Mouse (Mus musculus): ENCODE results near the gene BC048562. TPM values are rescaled to one million over a fixed set of nuclear protein-coding genes. Genes with fewer than 3 reads are reported as not detected.

The BC048562 gene
- polyA plus RNA-seq, 1 experiment from 2014 or later, result not detected

GRCm38 (mm10) chr9:108462192-108462591 lies 25.9 kb downstream of the BC048562 start:
- no peak for ATAC-seq (ENCODE audit: low FRiP score, low read depth)
- Histone ChIP-seq H3K9me3 (no peaks in the 10 kb centered on the region), H3K27me3 (replicated peaks) (no peaks in the 10 kb centered on the region), H3K36me3 (peaks cover 41% of the 10 kb centered on the region), H3K27ac (no peak overlapping the region), H3K4me3 (no peak overlapping the region), H3K4me1 (peaks cover 13% of the 10 kb centered on the region), H3K9ac (no peak overlapping the region), H3K4me2 (replicated peaks) (no peak overlapping the region; the same call in 1 of the 2 replicates)
- 95% methylated on average over 10 of the region's 10 CpGs for WGBS

GRCm38 (mm10) chr9:108463713-108464112 lies 27.4 kb downstream of the BC048562 start:
- 96% methylated on average over 9 of the region's 9 CpGs for WGBS
- Histone ChIP-seq H3K4me2 (replicated peaks) (no peak overlapping the region), H3K4me3 (no peak overlapping the region), H3K27ac (no peak overlapping the region), H3K9ac (no peak overlapping the region), H3K27me3 (replicated peaks) (no peaks in the 10 kb centered on the region), H3K4me1 (peaks cover 13% of the 10 kb centered on the region), H3K36me3 (peaks cover 44% of the 10 kb centered on the region), H3K9me3 (no peaks in the 10 kb centered on the region)
- ATAC-seq (ENCODE audit: low FRiP score, low read depth), result no peak

- H3K27ac ChIP-seq, result no peak overlapping the region
- no peak overlapping the region for H3K9ac ChIP-seq
- H3K4me1 ChIP-seq, result peaks cover 7% of the 10 kb centered on the region
- H3K9me3 ChIP-seq, result no peaks in the 10 kb centered on the region
- no peak overlapping the region for H3K4me3 ChIP-seq
- H3K36me3 ChIP-seq, result peaks cover 44% of the 10 kb centered on the region
- WGBS, result 95% methylated on average over 2 of the region's 2 CpGs
- ATAC-seq (ENCODE audit: low FRiP score, low read depth), result no peak
- no peak overlapping the region for H3K4me2 ChIP-seq (replicated peaks)
- no peaks in the 10 kb centered on the region for H3K27me3 ChIP-seq (replicated peaks)
Measured at GRCm38 (mm10) chr9:108466219-108466618, 29.9 kb downstream of the BC048562 start.

- Histone ChIP-seq H3K4me1 (no peaks in the 10 kb centered on the region), H3K27ac (no peak overlapping the region), H3K4me3 (no peak overlapping the region), H3K27me3 (replicated peaks) (no peaks in the 10 kb centered on the region), H3K36me3 (peaks cover 26% of the 10 kb centered on the region), H3K9me3 (no peaks in the 10 kb centered on the region), H3K4me2 (replicated peaks) (no peak overlapping the region), H3K9ac (no peak overlapping the region)
- 80% methylated on average over 5 of the region's 5 CpGs for WGBS
- no peak for ATAC-seq (ENCODE audit: low FRiP score, low read depth)
Measured at GRCm38 (mm10) chr9:108469430-108469829, 33.1 kb downstream of the BC048562 start.

GRCm38 (mm10) chr9:108469845-108470244 lies 33.6 kb downstream of the BC048562 start:
- 67% methylated on average over 4 of the region's 4 CpGs for WGBS
- no peaks in the 10 kb centered on the region for H3K4me1 ChIP-seq
- H3K4me2 ChIP-seq (replicated peaks), result no peak overlapping the region
- no peak overlapping the region for H3K27ac ChIP-seq
- no peak for ATAC-seq (ENCODE audit: low FRiP score, low read depth)
- H3K9ac ChIP-seq, result no peak overlapping the region
- peaks cover 22% of the 10 kb centered on the region for H3K36me3 ChIP-seq
- no peaks in the 10 kb centered on the region for H3K9me3 ChIP-seq
- H3K27me3 ChIP-seq (replicated peaks), result no peaks in the 10 kb centered on the region
- H3K4me3 ChIP-seq, result no peak overlapping the region

- Histone ChIP-seq H3K27me3 (replicated peaks) (no peaks in the 10 kb centered on the region), H3K4me1 (peaks cover 10% of the 10 kb centered on the region), H3K4me3 (no peak overlapping the region), H3K9me3 (no peaks in the 10 kb centered on the region), H3K4me2 (replicated peaks) (no peak overlapping the region), H3K9ac (no peak overlapping the region), H3K27ac (no peak overlapping the region), H3K36me3 (no peaks in the 10 kb centered on the region)
- 73% methylated on average over 1 of the region's 1 CpGs for WGBS
- no peak for ATAC-seq (ENCODE audit: low FRiP score, low read depth)
Measured at GRCm38 (mm10) chr9:108474528-108474927, 38.2 kb downstream of the BC048562 start.

GRCm38 (mm10) chr9:108478638-108479156 lies 42.4 kb downstream of the BC048562 start:
- peak overlapping the region; percentile 63 for H3K4me2 ChIP-seq (replicated peaks)
- peak overlapping the region; percentile 45 for H3K9ac ChIP-seq
- no peaks in the 10 kb centered on the region for H3K27me3 ChIP-seq (replicated peaks)
- ATAC-seq (ENCODE audit: low FRiP score, low read depth), result peak; percentile 64
- peak overlapping the region; percentile 29 for H3K4me3 ChIP-seq
- WGBS, result under 1% methylated on average over 20 of the region's 20 CpGs
- H3K27ac ChIP-seq, result no peak overlapping the region
- H3K36me3 ChIP-seq, result peaks cover 10% of the 10 kb centered on the region; the same call in 1 of the 2 replicates
- H3K9me3 ChIP-seq, result no peaks in the 10 kb centered on the region
- H3K4me1 ChIP-seq, result peaks cover 16% of the 10 kb centered on the region

GRCm38 (mm10) chr9:108479241-108479640 lies 43.0 kb downstream of the BC048562 start:
- H3K4me2 ChIP-seq (replicated peaks), result peak overlapping the region; percentile 63
- peaks cover 15% of the 10 kb centered on the region for H3K36me3 ChIP-seq
- peak; percentile 13; the same call in 1 of the 2 replicates for ATAC-seq (ENCODE audit: low FRiP score, low read depth)
- H3K27me3 ChIP-seq (replicated peaks), result no peaks in the 10 kb centered on the region
- no peak overlapping the region for H3K27ac ChIP-seq
- no peaks in the 10 kb centered on the region for H3K9me3 ChIP-seq
- H3K4me3 ChIP-seq, result no peak overlapping the region
- H3K9ac ChIP-seq, result no peak overlapping the region
- WGBS, result 35% methylated on average over 11 of the region's 11 CpGs
- peaks cover 16% of the 10 kb centered on the region for H3K4me1 ChIP-seq

GRCm38 (mm10) chr9:108479721-108480351 lies 43.6 kb downstream of the BC048562 start, which contains the start of gene Lamb2:
Gene Lamb2, plus strand, starts transcription at chr9:108479736.
- WGBS, result 8% methylated on average over 10 of the region's 10 CpGs
- Histone ChIP-seq H3K27ac (no peak within 1 kb of the TSS), H3K4me1 (peaks cover 16% of the 10 kb centered on the region), H3K9me3 (no peaks in the 10 kb centered on the region), H3K4me3 (peak within 1 kb of the TSS; percentile 38), H3K27me3 (replicated peaks) (no peaks in the 10 kb centered on the region), H3K4me2 (replicated peaks) (peak within 1 kb of the TSS; percentile 63), H3K36me3 (peaks cover 18% of the 10 kb centered on the region), H3K9ac (peak within 1 kb of the TSS; percentile 54)
- peak; percentile 52 for ATAC-seq (ENCODE audit: low FRiP score, low read depth)

- Histone ChIP-seq H3K9me3 (no peaks in the 10 kb centered on the region), H3K4me3 (no peak overlapping the region), H3K9ac (no peak overlapping the region), H3K4me2 (replicated peaks) (peak overlapping the region; percentile 63), H3K27me3 (replicated peaks) (no peaks in the 10 kb centered on the region), H3K27ac (no peak overlapping the region), H3K36me3 (peaks cover 28% of the 10 kb centered on the region), H3K4me1 (peaks cover 16% of the 10 kb centered on the region)
- ATAC-seq (ENCODE audit: low FRiP score, low read depth), result no peak
- 93% methylated on average over 28 of the region's 28 CpGs for WGBS
Measured at GRCm38 (mm10) chr9:108480813-108481519, 44.7 kb downstream of the BC048562 start.

- Histone ChIP-seq H3K4me1 (peaks cover 16% of the 10 kb centered on the region), H3K4me3 (no peak overlapping the region), H3K9me3 (no peaks in the 10 kb centered on the region), H3K4me2 (replicated peaks) (no peak overlapping the region), H3K9ac (no peak overlapping the region), H3K27me3 (replicated peaks) (no peaks in the 10 kb centered on the region), H3K36me3 (peaks cover 35% of the 10 kb centered on the region), H3K27ac (no peak overlapping the region)
- ATAC-seq (ENCODE audit: low FRiP score, low read depth), result no peak
- WGBS, result 90% methylated on average over 19 of the region's 19 CpGs
Measured at GRCm38 (mm10) chr9:108481520-108482210, 45.4 kb downstream of the BC048562 start.
